In genomic region chr4:140592217-140592759, GRCm38 (mm10) we compare ENCODE assay signal across 9 mouse cellular contexts.
DNase-seq lines count a peak whose midpoint lies in the region; ATAC-seq lines count a peak whose summit lies in the region.
"Had no signal": no experiment of that assay in that cellular context is flagged by ENCODE, and none has a peak within 500 bp of the region (broad histone marks: within the 10 kb centered on the region; RNA-seq: fewer than 3 reads in every experiment).

No protein-coding gene starts in this region.

- H3K9ac ChIP-seq in hindbrain, embryonic 14.5 days = no peak overlapping the region
- H3K9ac ChIP-seq: liver, embryonic 15.5 days had no signal

- peaks cover 38% of the 10 kb centered on the region for H3K36me3 ChIP-seq in hindbrain, embryonic 14.5 days (replicated peaks; ENCODE audit: control insufficient read depth, insufficient read depth)
- H3K36me3 ChIP-seq: liver, embryonic 15.5 days had no signal

- 0 out of 2 replicates have a peak, but pooled peaks cover 4% of the 10 kb centered on the region for H3K4me1 ChIP-seq in hindbrain, embryonic 14.5 days (replicated peaks; ENCODE audit: control insufficient read depth, insufficient read depth, low read length)
- H3K4me1 ChIP-seq: liver, embryonic 15.5 days had no signal

- WGBS in hindbrain, embryonic 14.5 days = 28% methylated on average over 11 of the region's 11 CpGs

- ATAC-seq in frontal cortex, adult (ENCODE audit: low TSS enrichment) = peak; percentile 77; the same call in 1 of the 2 replicates
- ATAC-seq in hindbrain, embryonic 14.5 days (ENCODE audit: low FRiP score) = peak; percentile 40; the same call in 1 of the 2 replicates
- ATAC-seq in megakaryocyte progenitor cell, adult 5-6 weeks (replicated peaks; ENCODE audit: poor library complexity) = peak; percentile 97

- no peak overlapping the region for H3K4me3 ChIP-seq in hindbrain, embryonic 14.5 days (replicated peaks; ENCODE audit: low read length)
- H3K4me3 ChIP-seq: liver, embryonic 15.5 days had no signal

- no peaks in the 10 kb centered on the region for H3K27me3 ChIP-seq in hindbrain, embryonic 14.5 days (ENCODE audit: control insufficient read depth, insufficient read depth, low read length)
- H3K27me3 ChIP-seq: liver, embryonic 15.5 days had no signal

- H3K4me2 ChIP-seq in hindbrain, embryonic 14.5 days (replicated peaks) = no peak overlapping the region
- H3K4me2 ChIP-seq: liver, embryonic 15.5 days had no signal

- H3K27ac ChIP-seq in hindbrain, embryonic 14.5 days = no peak overlapping the region
- H3K27ac ChIP-seq: liver, embryonic 15.5 days had no signal

- peaks cover 2% of the 10 kb centered on the region; the same call in 1 of the 2 replicates for H3K9me3 ChIP-seq in hindbrain, embryonic 14.5 days (ENCODE audit: control insufficient read depth, low read length)

- peak; percentile 90 for DNase-seq in MN1 (ENCODE audit: low spot score)
- peak; percentile 70 for DNase-seq in cerebellum, adult 11-12 months
- DNase-seq in hindbrain, embryonic 14.5 days (ENCODE audit: low spot score) = peak; percentile 85
- peak; percentile 78 to 88 for DNase-seq in layer of hippocampus, postnatal 14 days (ENCODE audit: low spot score in 2 of 2)
- DNase-seq in right cerebral cortex, postnatal 36 days (ENCODE audit: low spot score in 2 of 2) = peak; percentile 56 to 63
- DNase-seq in yolk sac, embryonic 10.5 days (ENCODE audit: low spot score) = peak; percentile 64

Comparison
In these comparisons a context has a peak if more than half of its experiments do, and no peak if none do; other contexts are left out.
1. ATAC-seq: peak in every context shown above with its lines; median percentile 97 in megakaryocyte progenitor cell, adult 5-6 weeks; 77 in frontal cortex, adult; 40 in hindbrain, embryonic 14.5 days.